Mouse (Mus musculus) intestine, embryonic 16.5 days (tissue): ENCODE results near the gene Foxl2. TPM values are rescaled to one million over a fixed set of nuclear protein-coding genes. Genes with fewer than 3 reads are reported as not detected.

ENCODE experiments used
- ATAC-seq: fragments of 200-750 bp; cut with Nextera tagmentation; 2 replicates; pipeline ENCODE4 v1.8.0; 2017; ENCODE audit warnings: moderate TSS enrichment, moderate library complexity
- H3K27ac ChIP-seq: fragments of 300-500 bp; sonication (generic); 2 replicates; pipeline ENCODE4 v1.5.1; 2014; ENCODE audit warnings: mild to moderate bottlenecking, low read length
- H3K27me3 ChIP-seq: fragments of 300-500 bp; sonication (generic); replicated peaks from 2 replicates; pipeline ENCODE4 v1.6.1; 2014; ENCODE audit warnings: low read length, control low read depth, mixed read lengths; ENCODE audit not compliant: control insufficient read depth, insufficient read depth
- H3K36me3 ChIP-seq: fragments of 300-500 bp; sonication (generic); 2 replicates; pipeline ENCODE4 v1.6.1; 2014; ENCODE audit warnings: low read length, control low read depth; ENCODE audit not compliant: control insufficient read depth, insufficient read depth
- H3K4me1 ChIP-seq: fragments of 300-500 bp; sonication (generic); 2 replicates; pipeline ENCODE4 v1.6.1; 2014; ENCODE audit warnings: low read length, control low read depth, mixed read lengths; ENCODE audit not compliant: control insufficient read depth, insufficient read depth
- H3K4me2 ChIP-seq: fragments of 300-500 bp; sonication (generic); 2 replicates; pipeline ENCODE4 v1.6.1; 2014; ENCODE audit warnings: low read depth, low read length, control low read depth
- H3K4me3 ChIP-seq: fragments of 300-500 bp; sonication (generic); 2 replicates; pipeline ENCODE4 v1.5.1; 2014; ENCODE audit warnings: mild to moderate bottlenecking, low read length
- H3K9ac ChIP-seq: fragments of 300-500 bp; sonication (generic); 2 replicates; pipeline ENCODE4 v1.6.1; 2014; ENCODE audit warnings: low read depth, low read length
- H3K9me3 ChIP-seq: fragments of 300-500 bp; sonication (generic); 2 replicates; pipeline ENCODE4 v1.6.1; 2016; ENCODE audit warnings: low read length, control low read depth; ENCODE audit not compliant: control insufficient read depth
- WGBS: fragments of 180-500 bp; shearing (Covaris S2); extraction: QIAGEN DNeasy Blood & Tissue Kit; methylation state at CpG from one replicate; pipeline ENCODE4 v1.1.7; 2014; 5-methylcytosine and 5-hydroxymethylcytosine counted together
- polyA plus RNA-seq: library from polyadenylated mRNA; unstranded; fragments of >200 nt; fragmentation: Nextera tagmentation; extraction: Ambion mirVana; gene quantifications from 2 replicates; pipeline ENCODE4 v1.2.1, GENCODE M21; 2015

Foxl2 gene
- polyA plus RNA-seq, 1 experiment from 2014 or later = not detected

DNA sequence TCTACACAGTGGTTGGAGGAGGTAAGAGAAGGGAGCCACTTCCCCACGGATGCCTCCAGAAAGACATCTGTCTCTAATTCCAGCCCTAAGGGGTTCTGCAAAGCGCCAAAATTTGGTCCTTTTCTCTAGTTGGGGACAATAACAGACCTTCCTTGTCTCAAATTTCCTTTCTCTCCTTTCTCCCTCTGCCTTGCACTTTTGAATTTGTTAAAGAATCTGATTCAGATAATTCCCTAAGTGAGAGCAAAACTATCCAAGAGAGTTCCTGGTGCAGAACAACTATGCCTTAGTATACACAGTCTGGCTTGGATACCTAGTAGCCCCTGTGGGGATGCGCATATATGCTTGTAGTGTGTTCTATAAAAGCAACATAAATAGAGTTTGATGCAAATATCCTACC is 4.8 kb downstream of the Foxl2 start:
- Histone ChIP-seq H3K4me1 (peaks cover 23% of the 10 kb centered on the region), H3K27me3 (peaks cover 86% of the 10 kb centered on the region), H3K9me3 (no peaks in the 10 kb centered on the region), H3K4me3 (no peak overlapping the region), H3K36me3 (no peaks in the 10 kb centered on the region), H3K27ac (no peak overlapping the region), H3K9ac (no peak overlapping the region), H3K4me2 (no peak overlapping the region)
- no peak for ATAC-seq
- 27% methylated on average over 3 of the region's 3 CpGs for WGBS

- H3K9ac ChIP-seq = no peak overlapping the region
- H3K4me3 ChIP-seq = no peak overlapping the region
- no peak overlapping the region for H3K4me2 ChIP-seq
- ATAC-seq = no peak
- H3K9me3 ChIP-seq = no peaks in the 10 kb centered on the region
- H3K4me1 ChIP-seq = peaks cover 21% of the 10 kb centered on the region
- no peaks in the 10 kb centered on the region for H3K36me3 ChIP-seq
- peaks cover 86% of the 10 kb centered on the region for H3K27me3 ChIP-seq
- H3K27ac ChIP-seq = no peak overlapping the region
- WGBS = 45% methylated on average over 5 of the region's 5 CpGs
Measured at GRCm38 (mm10) chr9:98960348-98960747, 5.3 kb downstream of the Foxl2 start.

DNA sequence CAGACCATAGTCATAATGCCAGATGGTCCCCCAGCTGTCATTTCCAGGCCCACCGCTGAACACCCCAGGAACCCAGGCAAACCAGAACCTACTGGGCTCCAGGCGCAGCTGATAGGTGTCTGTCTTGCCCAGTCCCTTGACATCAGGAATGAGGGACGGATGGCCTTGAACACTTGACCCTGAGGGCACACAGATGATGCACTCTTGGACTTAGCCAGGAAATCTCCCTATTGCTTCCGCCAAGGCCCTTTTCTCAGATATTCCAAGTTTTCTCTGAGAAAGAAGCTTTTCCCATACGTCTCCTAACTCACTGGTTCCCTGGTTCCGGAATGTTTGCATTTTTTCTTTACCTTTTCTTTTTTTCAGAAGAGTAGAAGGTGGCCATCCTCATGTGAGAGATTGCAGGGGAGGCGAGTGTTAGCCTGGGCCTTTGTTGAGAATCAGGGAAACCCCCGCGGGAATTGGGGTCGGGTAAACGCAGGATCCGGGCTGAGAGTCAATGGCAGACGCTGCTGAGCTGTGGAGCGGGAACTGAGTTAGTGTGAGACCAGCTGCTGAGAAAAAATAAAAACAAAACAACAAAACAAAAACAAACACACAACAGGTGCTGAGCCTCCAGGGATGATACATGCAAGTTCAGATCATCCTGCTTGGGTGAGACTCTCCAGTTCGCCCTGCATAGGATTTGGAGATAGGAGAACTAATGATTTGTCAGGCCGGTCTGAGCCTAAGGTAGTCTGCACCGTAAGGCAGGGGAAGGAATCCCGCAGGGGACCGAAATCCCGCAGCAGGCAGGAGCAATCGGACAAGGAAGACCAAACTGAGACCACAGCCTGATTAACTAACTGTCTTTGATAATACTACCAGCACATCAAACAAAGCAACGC is 6.7 kb downstream of the Foxl2 start:
- 9% methylated on average over 22 of the region's 22 CpGs for WGBS
- Histone ChIP-seq H3K4me3 (no peak overlapping the region), H3K27ac (no peak overlapping the region), H3K27me3 (peaks cover 82% of the 10 kb centered on the region), H3K4me2 (no peak overlapping the region), H3K4me1 (peaks cover 6% of the 10 kb centered on the region), H3K9ac (no peak overlapping the region), H3K36me3 (no peaks in the 10 kb centered on the region), H3K9me3 (no peaks in the 10 kb centered on the region)
- no peak for ATAC-seq

GRCm38 (mm10) chr9:98962478-98963142 is 7.5 kb downstream of the Foxl2 start:
- no peaks in the 10 kb centered on the region for H3K36me3 ChIP-seq
- 1% methylated on average over 20 of the region's 20 CpGs for WGBS
- no peaks in the 10 kb centered on the region for H3K9me3 ChIP-seq

DNA sequence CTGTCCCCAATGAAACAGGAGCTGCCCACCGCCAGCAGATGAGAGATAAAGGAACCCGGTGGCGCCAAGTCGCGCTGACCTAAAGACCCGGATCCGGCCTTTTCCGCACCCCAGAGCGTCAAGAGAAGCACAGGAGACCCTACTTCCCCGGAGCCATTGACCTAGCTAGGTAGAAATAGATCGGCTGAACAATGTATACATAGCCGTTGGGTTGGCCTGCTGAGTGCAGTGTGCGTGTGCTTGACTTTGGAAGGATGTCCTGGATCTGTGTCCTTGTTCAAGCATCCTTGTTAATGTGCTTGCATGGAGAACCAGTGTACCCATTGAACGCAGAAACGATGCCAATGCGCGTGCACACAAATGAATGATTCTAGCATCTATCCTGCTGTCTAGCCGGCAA is 8.6 kb downstream of the Foxl2 start:
- no peak for ATAC-seq
- WGBS = 7% methylated on average over 18 of the region's 18 CpGs

More at GRCm38 (mm10) chr9:98962478-98963142, 7.5 kb downstream of the Foxl2 start:
- H3K27ac ChIP-seq = no peak overlapping the region
- ATAC-seq = no peak
- H3K4me3 ChIP-seq = no peak overlapping the region
- no peak overlapping the region for H3K9ac ChIP-seq
- no peak overlapping the region for H3K4me2 ChIP-seq
- peaks cover 3% of the 10 kb centered on the region; the same call in 1 of the 2 replicates for H3K4me1 ChIP-seq
- H3K27me3 ChIP-seq = peaks cover 84% of the 10 kb centered on the region

GRCm38 (mm10) chr9:98965084-98965483 is 10.0 kb downstream of the Foxl2 start:
- Histone ChIP-seq H3K4me2 (no peak overlapping the region), H3K9ac (no peak overlapping the region), H3K36me3 (no peaks in the 10 kb centered on the region), H3K27ac (no peak overlapping the region), H3K4me1 (peaks cover 3% of the 10 kb centered on the region; the same call in 1 of the 2 replicates), H3K9me3 (no peaks in the 10 kb centered on the region), H3K4me3 (no peak overlapping the region), H3K27me3 (peaks cover 77% of the 10 kb centered on the region)
- ATAC-seq = peak; percentile 40; the same call in 1 of the 2 replicates
- 2% methylated on average over 18 of the region's 18 CpGs for WGBS

More for the DNA sequence above, 8.6 kb downstream of the Foxl2 start:
- Histone ChIP-seq H3K4me3 (no peak overlapping the region), H3K9ac (no peak overlapping the region), H3K27ac (no peak overlapping the region), H3K27me3 (peaks cover 81% of the 10 kb centered on the region), H3K4me1 (peaks cover 3% of the 10 kb centered on the region; the same call in 1 of the 2 replicates), H3K4me2 (no peak overlapping the region), H3K9me3 (no peaks in the 10 kb centered on the region), H3K36me3 (no peaks in the 10 kb centered on the region)

GRCm38 (mm10) chr9:98973101-98973521 is 18.0 kb downstream of the Foxl2 start:
- Histone ChIP-seq H3K27me3 (peaks cover 61% of the 10 kb centered on the region), H3K9me3 (peaks cover 3% of the 10 kb centered on the region; the same call in 1 of the 2 replicates), H3K4me1 (peaks cover 6% of the 10 kb centered on the region), H3K36me3 (no peaks in the 10 kb centered on the region), H3K27ac (no peak overlapping the region), H3K9ac (peak overlapping the region; percentile 33; the same call in 1 of the 2 replicates), H3K4me2 (peak overlapping the region; percentile 68), H3K4me3 (peak overlapping the region; percentile 43)
- peak; percentile 74; the same call in 1 of the 2 replicates for ATAC-seq
- WGBS = under 1% methylated on average over 40 of the region's 40 CpGs

GRCm38 (mm10) chr9:98973561-98973960 is 18.5 kb downstream of the Foxl2 start:
- H3K4me2 ChIP-seq = peak overlapping the region; percentile 68
- 5% methylated on average over 7 of the region's 7 CpGs for WGBS
- H3K9me3 ChIP-seq = peaks cover 3% of the 10 kb centered on the region; the same call in 1 of the 2 replicates
- H3K9ac ChIP-seq = no peak overlapping the region
- H3K4me3 ChIP-seq = peak overlapping the region; percentile 43; the same call in 1 of the 2 replicates
- no peaks in the 10 kb centered on the region for H3K36me3 ChIP-seq
- H3K27me3 ChIP-seq = peaks cover 61% of the 10 kb centered on the region
- H3K4me1 ChIP-seq = peaks cover 6% of the 10 kb centered on the region
- no peak for ATAC-seq
- H3K27ac ChIP-seq = no peak overlapping the region

GRCm38 (mm10) chr9:98974898-98975297 is 19.8 kb downstream of the Foxl2 start:
- H3K27ac ChIP-seq = no peak overlapping the region
- no peak overlapping the region for H3K9ac ChIP-seq
- peaks cover 8% of the 10 kb centered on the region for H3K4me1 ChIP-seq
- peaks cover 3% of the 10 kb centered on the region; the same call in 1 of the 2 replicates for H3K9me3 ChIP-seq
- no peak overlapping the region for H3K4me2 ChIP-seq
- 39% methylated on average over 2 of the region's 2 CpGs for WGBS
- H3K4me3 ChIP-seq = no peak overlapping the region
- peaks cover 53% of the 10 kb centered on the region for H3K27me3 ChIP-seq
- no peak for ATAC-seq
- H3K36me3 ChIP-seq = no peaks in the 10 kb centered on the region
